Mouse (Mus musculus): ENCODE measurements around the gene Klk14. TPM values are rescaled to one million over a fixed set of nuclear protein-coding genes. Genes with fewer than 3 reads are reported as not detected.
"Not testable (repeated sequence)": the region's sequence is repeated elsewhere in the genome, so short reads cannot be mapped to it uniquely, and the experiment has no call there.

Gene Klk14
- polyA plus RNA-seq, 1 experiment from 2014 or later, result not detected

DNA sequence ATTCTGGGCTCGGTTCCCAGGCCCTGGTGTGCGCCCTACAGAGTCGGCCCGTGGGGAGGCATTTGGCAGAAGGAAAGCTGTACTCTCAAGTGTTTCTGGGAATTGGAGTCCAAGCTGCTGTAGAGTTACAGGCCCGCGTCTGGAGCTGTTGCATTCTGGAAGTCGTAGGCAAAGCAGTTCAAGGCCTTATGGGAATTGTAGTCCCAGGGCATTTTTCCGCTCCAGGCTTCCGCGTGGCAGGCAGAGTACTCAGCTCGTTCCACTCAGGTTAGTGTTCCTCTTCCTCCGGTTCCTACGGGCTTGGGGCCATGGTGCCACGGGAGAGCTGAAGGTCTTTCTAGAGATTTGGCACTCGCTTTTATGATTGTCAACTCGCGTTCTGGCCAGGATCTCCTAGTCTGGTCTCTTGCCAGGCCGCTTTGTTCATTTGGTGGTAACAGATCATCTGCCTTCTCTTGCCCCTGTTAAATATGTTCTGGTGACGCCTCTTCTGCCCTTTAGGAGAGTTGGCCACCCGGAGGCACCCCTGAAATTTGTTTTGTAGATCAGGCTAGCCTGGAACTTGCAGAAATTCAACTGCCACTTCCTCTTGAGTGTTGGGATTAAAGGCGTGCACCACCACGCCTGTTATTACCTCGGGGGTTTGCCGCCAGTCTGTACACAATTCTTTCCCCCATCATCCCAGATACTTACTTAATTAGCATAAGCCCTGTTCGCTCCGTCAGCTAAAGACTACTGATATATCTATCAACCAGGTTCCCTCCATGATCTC is 18.2 kb upstream of the Klk14 start, which contains the start of gene Ctu1:
Gene Ctu1, plus strand, starts transcription at position 208 of the 772 bp plus-strand sequence.
- POLR2A ChIA-PET, result no interaction called here
- peak; percentile 63 for DNase-seq (ENCODE audit: low read depth, low spot score)
- peak; percentile 99 for ATAC-seq
- no peak for TF ChIP-seq CTCF (IDR thresholded peaks at IDR 0.05)
- CTCF ChIA-PET, result no interaction called here
- in situ Hi-C loops (cut with MboI; ENCODE audit: low pct_unique_long_range_greater_than_20kb), result loop anchor here (5.0 to 10.0 kb wide), 2 partner anchors 90 to 367 kb away; no protein-coding TSS in a partner anchor
- H3K27me3 ChIP-seq, result no peaks in the 10 kb centered on the region

GRCm38 (mm10) chr7:43672581-43673260 is 17.5 kb upstream of the Klk14 start:
- H3K27me3 ChIP-seq, result no peaks in the 10 kb centered on the region
- in situ Hi-C loops (cut with MboI; ENCODE audit: low pct_unique_long_range_greater_than_20kb), result loop anchor here (5.0 to 10.0 kb wide), 2 partner anchors 90 to 368 kb away; no protein-coding TSS in a partner anchor
- CTCF ChIA-PET, result no interaction called here
- POLR2A ChIA-PET, result no interaction called here
- ATAC-seq (peak; percentile 5), DNase-seq (ENCODE audit: low read depth, low spot score) (no peak)
- no peak for TF ChIP-seq CTCF (IDR thresholded peaks at IDR 0.05)

DNA sequence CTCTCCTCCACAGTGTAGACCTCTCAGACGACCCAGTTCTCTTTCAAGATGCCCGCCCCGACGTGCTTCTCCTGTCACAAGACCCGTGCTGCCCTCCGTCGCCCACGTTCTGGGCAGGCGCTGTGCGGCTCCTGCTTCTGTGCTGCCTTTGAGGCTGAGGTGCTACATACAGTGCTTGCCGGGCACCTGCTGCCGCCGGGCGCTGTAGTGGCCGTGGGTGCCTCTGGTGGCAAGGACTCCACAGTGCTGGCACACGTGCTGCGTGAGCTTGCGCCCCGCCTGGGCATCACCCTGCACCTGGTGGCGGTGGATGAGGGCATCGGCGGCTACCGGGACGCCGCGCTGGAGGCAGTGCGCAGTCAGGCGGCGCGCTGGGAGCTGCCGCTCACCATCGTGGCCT is 15.1 kb upstream of the Klk14 start:
- ATAC-seq (no peak), DNase-seq (ENCODE audit: low read depth, low spot score) (no peak)
- ChIA-PET CTCF (no interaction called here), POLR2A (no interaction called here)
- no peak for TF ChIP-seq CTCF (IDR thresholded peaks at IDR 0.05)
- in situ Hi-C loops (cut with MboI; ENCODE audit: low pct_unique_long_range_greater_than_20kb), result loop anchor here (10.0 kb wide), 1 partner anchor 370 kb away; no protein-coding TSS in a partner anchor
- H3K27me3 ChIP-seq, result no peaks in the 10 kb centered on the region

DNA sequence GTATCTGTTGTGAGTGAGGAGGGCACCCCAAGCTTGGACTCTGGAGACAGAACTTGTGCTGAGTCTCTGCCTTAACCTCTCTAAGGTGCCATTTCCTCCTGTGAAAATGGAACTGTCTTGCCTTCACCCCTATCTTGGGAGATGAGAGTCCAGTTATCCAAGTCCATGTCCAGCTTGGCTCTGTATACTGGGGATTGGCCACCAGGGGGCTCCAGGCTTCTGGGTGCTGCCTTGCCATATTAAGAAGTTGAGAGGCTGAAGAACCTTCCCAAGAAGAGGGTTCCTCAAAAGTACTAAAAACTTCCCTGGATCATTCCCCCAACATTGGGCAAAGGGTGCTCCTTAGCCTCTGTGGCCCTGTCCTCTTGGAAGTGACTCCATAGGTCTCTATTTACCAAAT is 11.7 kb upstream of the Klk14 start:
- no peak for DNase-seq (ENCODE audit: low read depth, low spot score)
- CTCF ChIA-PET, result no interaction called here
- in situ Hi-C loops (cut with MboI; ENCODE audit: low pct_unique_long_range_greater_than_20kb), result loop anchor here (10.0 kb wide), 1 partner anchor 374 kb away; no protein-coding TSS in a partner anchor
- POLR2A ChIA-PET, result no interaction called here
- H3K27me3 ChIP-seq, result no peaks in the 10 kb centered on the region
- ATAC-seq, result no peak
- peak; percentile 76 for TF ChIP-seq CTCF (IDR thresholded peaks at IDR 0.05)

DNA sequence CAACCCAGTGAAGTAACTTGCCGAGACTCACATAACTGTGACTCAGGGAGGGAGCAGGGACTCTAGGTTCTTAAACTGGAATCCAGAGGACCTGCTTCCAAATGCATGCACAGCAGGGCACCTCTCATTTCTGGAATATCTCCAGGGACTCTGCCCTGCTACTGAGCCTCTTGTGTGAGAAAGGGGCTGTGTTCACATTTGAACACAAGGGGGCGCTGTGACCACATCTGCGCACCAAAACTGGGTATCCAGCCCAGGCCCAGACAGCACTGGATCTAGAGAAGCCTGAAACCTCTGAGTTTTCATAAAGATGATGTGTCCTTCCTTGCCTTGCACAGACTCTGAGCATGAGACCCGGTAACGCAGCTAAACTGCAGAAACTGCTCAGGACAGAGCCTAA is 9.3 kb upstream of the Klk14 start:
- in situ Hi-C loops (cut with MboI; ENCODE audit: low pct_unique_long_range_greater_than_20kb), result loop anchor here (5.0 kb wide), 1 partner anchor 211 kb away; no protein-coding TSS in a partner anchor
- DNase-seq (ENCODE audit: low read depth, low spot score), result no peak
- peak; percentile 83 for TF ChIP-seq CTCF (IDR thresholded peaks at IDR 0.05)
- ChIA-PET POLR2A (interaction anchor here (0.6 kb wide), 1 partner anchor 26 kb away, joined by 3 read pairs; no protein-coding TSS in a partner anchor), CTCF (interaction anchor here (1.0 to 1.5 kb wide), 4 partner anchors 10 to 214 kb away, joined by 3 to 5 read pairs (median 3); no protein-coding TSS in a partner anchor)
- no peaks in the 10 kb centered on the region for H3K27me3 ChIP-seq
- peak; percentile 83 for ATAC-seq

GRCm38 (mm10) chr7:43682511-43682910 is 7.7 kb upstream of the Klk14 start:
- H3K27me3 ChIP-seq; ATAC-seq; DNase-seq (ENCODE audit: low read depth, low spot score); POLR2A ChIA-PET: not testable (repeated sequence)
- CTCF ChIA-PET, result interaction anchor here (0.6 kb wide), 1 partner anchor 25 kb away, joined by 3 read pairs; no protein-coding TSS in a partner anchor
- peak; percentile 18 for TF ChIP-seq CTCF (IDR thresholded peaks at IDR 0.05)
- in situ Hi-C loops (cut with MboI; ENCODE audit: low pct_unique_long_range_greater_than_20kb), result loop anchor here (5.0 kb wide), 1 partner anchor 210 kb away; no protein-coding TSS in a partner anchor

DNA sequence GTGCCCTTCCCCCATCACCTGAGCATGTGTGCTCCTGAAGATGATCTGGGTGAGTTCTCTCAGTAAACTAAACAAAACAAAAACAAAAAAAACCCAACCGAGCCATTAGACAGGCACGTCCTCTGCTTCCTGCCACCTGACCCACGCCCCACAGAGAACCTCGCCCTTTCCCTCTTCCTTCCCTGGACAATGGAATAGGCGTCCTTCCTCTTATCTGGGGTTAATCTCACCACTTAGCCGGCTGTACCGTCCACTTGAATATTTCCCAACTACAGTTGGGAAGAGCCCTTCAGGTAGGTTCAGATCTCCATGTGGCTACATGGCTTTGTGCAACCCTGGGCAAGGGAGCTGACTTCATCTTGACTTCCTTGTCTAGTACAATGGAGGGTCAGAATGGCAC is 5.1 kb upstream of the Klk14 start:
- DNase-seq (ENCODE audit: low read depth, low spot score), result no peak
- no peak for TF ChIP-seq CTCF (IDR thresholded peaks at IDR 0.05)
- CTCF ChIA-PET, result no interaction called here
- ATAC-seq, result no peak
- in situ Hi-C loops (cut with MboI; ENCODE audit: low pct_unique_long_range_greater_than_20kb), result no loop called here
- POLR2A ChIA-PET, result no interaction called here
- no peaks in the 10 kb centered on the region for H3K27me3 ChIP-seq

GRCm38 (mm10) chr7:43710031-43710430 is 19.8 kb downstream of the Klk14 start:
- in situ Hi-C loops (cut with MboI; ENCODE audit: low pct_unique_long_range_greater_than_20kb), result no loop called here
- H3K27me3 ChIP-seq, result peaks cover 12% of the 10 kb centered on the region
- ChIA-PET CTCF (no interaction called here), POLR2A (no interaction called here)
- TF ChIP-seq CTCF (IDR thresholded peaks at IDR 0.05), result no peak
- no peak for ATAC-seq
- DNase-seq (ENCODE audit: low read depth, low spot score), result no peak

DNA sequence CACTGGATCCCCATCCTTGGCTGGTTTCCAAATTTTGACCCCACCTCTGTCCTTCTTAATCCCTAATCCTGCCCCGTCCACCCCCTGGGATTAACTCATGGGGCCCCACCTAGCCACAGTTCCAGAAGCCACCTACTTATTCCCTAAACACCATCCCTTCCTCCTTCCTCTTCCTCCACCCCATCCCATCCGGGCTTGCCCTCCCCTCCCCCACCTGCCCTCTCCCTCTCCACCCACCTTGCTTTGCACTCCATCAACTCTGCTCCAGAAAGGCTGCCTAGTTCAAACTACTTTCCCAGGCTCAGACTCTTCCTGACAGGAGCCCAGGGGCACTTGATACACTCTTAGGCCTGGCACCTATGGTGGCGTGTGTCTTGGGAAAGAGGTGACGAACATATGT is 22.0 kb downstream of the Klk14 start, which contains the start of gene Klk13:
Gene Klk13, plus strand, starts transcription at position 301 of the 400 bp plus-strand sequence.
- no peak for DNase-seq (ENCODE audit: low read depth, low spot score)
- peaks cover 18% of the 10 kb centered on the region for H3K27me3 ChIP-seq
- POLR2A ChIA-PET, result no interaction called here
- no peak for TF ChIP-seq CTCF (IDR thresholded peaks at IDR 0.05)
- ATAC-seq, result no peak
- in situ Hi-C loops (cut with MboI; ENCODE audit: low pct_unique_long_range_greater_than_20kb), result no loop called here
- CTCF ChIA-PET, result no interaction called here

- DNase-seq (ENCODE audit: low read depth, low spot score) (no peak), ATAC-seq (no peak)
- POLR2A ChIA-PET, result no interaction called here
- in situ Hi-C loops (cut with MboI; ENCODE audit: low pct_unique_long_range_greater_than_20kb), result no loop called here
- CTCF ChIA-PET, result no interaction called here
- no peak for TF ChIP-seq CTCF (IDR thresholded peaks at IDR 0.05)
- peaks cover 19% of the 10 kb centered on the region for H3K27me3 ChIP-seq
Measured at GRCm38 (mm10) chr7:43712917-43713316, 22.7 kb downstream of the Klk14 start.
